Mouse (Mus musculus) ES-E14 (cell line): ENCODE data around the gene Bex6. TPM values are rescaled to one million over a fixed set of nuclear protein-coding genes. Genes with fewer than 3 reads are reported as not detected.

Experiments used
- DNase-seq: peaks from one replicate; pipeline ENCODE4 v3.0.0-alpha.2; 2013; ENCODE audit warnings: low read depth, low spot score
- H3K27ac ChIP-seq: 2 replicates; pipeline ENCODE4 v1.5.1; 2012; ENCODE audit warnings: low read depth, mild to moderate bottlenecking, low read length, moderate library complexity, mixed read lengths; ENCODE audit not compliant: poor library complexity, insufficient read depth, severe bottlenecking
- H3K36me3 ChIP-seq: 2 replicates; pipeline ENCODE4 v1.6.1; 2012; ENCODE audit warnings: mild to moderate bottlenecking, low read length, moderate library complexity, mixed read lengths; ENCODE audit not compliant: control insufficient read depth, poor library complexity, insufficient read depth, severe bottlenecking
- H3K4me1 ChIP-seq, 2 experiments: fragments of 150-350 bp in 1 of 2; sonication (generic) in 1 of 2; 2 replicates each; pipeline ENCODE4 v1.6.1; 2012; ENCODE audit warnings: low read length in 2 of 2, mild to moderate bottlenecking in 1 of 2, mixed read lengths in 1 of 2; ENCODE audit not compliant: control insufficient read depth in 2 of 2, insufficient read depth in 2 of 2, poor library complexity in 1 of 2
- H3K4me3 ChIP-seq, 2 experiments: fragments of 150-350 bp in 1 of 2; sonication (generic) in 1 of 2; 2 replicates each; pipeline ENCODE4 v1.5.1; 2012; ENCODE audit warnings: low read length in 2 of 2, low read depth in 1 of 2, mild to moderate bottlenecking in 1 of 2, mixed read lengths in 1 of 2; ENCODE audit not compliant: insufficient read depth in 1 of 2, poor library complexity in 1 of 2, severe bottlenecking in 1 of 2
- H3K9ac ChIP-seq: 2 replicates; pipeline ENCODE4 v1.6.1; 2012; ENCODE audit warnings: low read depth, mild to moderate bottlenecking, low read length, mixed read lengths; ENCODE audit not compliant: poor library complexity, insufficient read depth, severe bottlenecking
- H3K9me3 ChIP-seq: fragments of 150-350 bp; sonication (generic); 2 replicates; pipeline ENCODE4 v1.6.1; 2012; ENCODE audit warnings: low read depth, mild to moderate bottlenecking, low read length; ENCODE audit not compliant: control insufficient read depth, insufficient read depth
- CHD2 ChIP-seq: IDR thresholded peaks from 2 replicates; pipeline ENCODE4 v1.6.1; 2014; ENCODE audit warnings: mild to moderate bottlenecking, low read depth, low read length, inconsistent platforms
- HCFC1 ChIP-seq: IDR thresholded peaks from 2 replicates; pipeline ENCODE4 v1.6.1; 2012; ENCODE audit warnings: low read length, inconsistent platforms, borderline replicate concordance; ENCODE audit not compliant: insufficient read depth
- MAFK ChIP-seq: IDR thresholded peaks from 2 replicates; pipeline ENCODE4 v1.6.1; 2014; ENCODE audit warnings: mild to moderate bottlenecking, low read depth, low read length, inconsistent platforms; ENCODE audit not compliant: insufficient read depth
- ZC3H11A ChIP-seq: IDR thresholded peaks from 2 replicates; pipeline ENCODE4 v1.6.1; 2012; ENCODE audit warnings: low read depth, mild to moderate bottlenecking, inconsistent platforms, low read length, borderline replicate concordance
- ZNF384 ChIP-seq: IDR thresholded peaks from 2 replicates; pipeline ENCODE4 v1.6.1; 2012; ENCODE audit warnings: low read depth, low read length, inconsistent platforms
- in situ Hi-C, 2 experiments: fragments of 600-800 bp; cut with MboI; formaldehyde crosslinking; loops; one replicate each; pipeline ENCODE4 v1.15.1; 2025; ENCODE audit warnings: low sequenced_read_pairs in 2 of 2, inconsistent platforms in 1 of 2; ENCODE audit not compliant: unreplicated experiment in 2 of 2
- total RNA-seq: library from RNA; depleted of rRNA; stranded (reverse); fragments of 300-350 nt; gene quantifications from 2 replicates; pipeline ENCODE4 v1.2.3, GENCODE M21; 2012

The Bex6 gene
- total RNA-seq, 1 experiment, result 1.4 TPM

GRCm38 (mm10) chr16:32167819-32168545 is 11.6 kb upstream of the Bex6 start:
- Histone ChIP-seq H3K27ac (no peak overlapping the region), H3K9me3 (no peaks in the 10 kb centered on the region), H3K4me3 (no peak overlapping the region), H3K9ac (no peak overlapping the region), H3K36me3 (no peaks in the 10 kb centered on the region), H3K4me1 (peaks cover 0 to 8% of the 10 kb centered on the region in 2 experiments; a peak in 2 of 4 replicates)
- in situ Hi-C loops, result no loop called here
- no peak for TF ChIP-seq CHD2
- no peak for DNase-seq

DNA sequence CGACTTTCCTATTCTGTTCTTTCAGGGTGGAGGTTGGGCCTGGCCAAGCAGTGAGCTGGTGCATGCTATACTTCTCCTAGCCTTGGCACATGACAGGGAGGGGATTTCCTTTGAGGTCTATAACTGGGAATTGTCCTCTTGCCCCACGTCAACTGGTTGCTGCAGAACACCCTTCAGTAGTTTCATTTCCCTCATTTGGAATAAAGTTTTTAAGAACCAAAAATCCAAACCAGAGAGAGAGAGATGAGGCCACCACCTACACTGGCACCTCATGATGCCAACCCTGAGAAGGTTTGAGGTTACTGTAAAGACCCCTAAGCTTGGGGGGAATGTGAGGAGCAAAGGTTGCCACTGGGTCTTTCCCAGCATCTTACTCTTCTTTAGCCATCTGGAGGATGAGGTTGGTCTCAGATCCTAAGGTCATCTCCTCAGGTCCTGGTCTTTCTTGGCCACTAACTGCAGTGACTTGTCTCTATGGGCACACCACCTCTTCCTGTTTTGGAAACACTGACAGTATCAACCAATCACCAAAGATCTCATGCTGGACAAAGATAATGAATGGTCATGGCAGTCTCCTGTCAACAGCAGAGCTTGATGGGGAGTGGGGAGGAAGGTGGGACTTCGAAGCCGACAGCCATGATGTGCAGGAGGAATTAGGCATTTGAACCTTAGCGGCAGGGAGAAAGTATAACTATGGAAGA is 8.4 kb upstream of the Bex6 start:
- no peak for DNase-seq
- in situ Hi-C loops, result no loop called here
- no peak overlapping the region for H3K27ac ChIP-seq
- peaks cover 0 to 7% of the 10 kb centered on the region in 2 experiments; a peak in 1 of 4 replicates for H3K4me1 ChIP-seq
- H3K9ac ChIP-seq, result no peak overlapping the region
- H3K9me3 ChIP-seq, result no peaks in the 10 kb centered on the region
- TF ChIP-seq ZC3H11A, result no peak
- TF ChIP-seq HCFC1, result no peak
- no peak for TF ChIP-seq CHD2
- no peak for TF ChIP-seq ZNF384
- no peak for TF ChIP-seq MAFK
- H3K36me3 ChIP-seq, result no peaks in the 10 kb centered on the region
- no peak overlapping the region for H3K4me3 ChIP-seq

DNA sequence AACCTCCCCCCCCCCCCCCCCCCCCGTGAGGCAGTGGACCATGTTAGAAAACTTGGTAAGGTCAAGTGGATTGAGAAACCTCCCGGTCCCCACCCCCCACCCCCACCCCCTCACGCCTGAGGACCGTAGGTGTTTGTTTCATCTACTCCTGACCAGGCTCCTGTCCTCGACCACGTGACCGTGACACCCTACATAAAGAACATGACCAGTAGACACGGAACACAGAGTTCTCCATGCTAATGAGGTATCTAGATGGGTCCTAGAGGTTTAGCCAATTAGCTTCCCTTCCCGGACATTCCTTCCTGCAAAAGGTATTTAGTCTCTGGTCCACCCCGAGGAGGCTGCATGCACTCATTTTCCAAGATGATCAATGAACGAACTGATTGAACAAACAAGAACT is 6.2 kb upstream of the Bex6 start:
- DNase-seq, result no peak
- no peak overlapping the region for H3K9ac ChIP-seq
- no peak overlapping the region for H3K4me3 ChIP-seq
- no peaks in the 10 kb centered on the region for H3K36me3 ChIP-seq
- no peaks in the 10 kb centered on the region for H3K9me3 ChIP-seq
- in situ Hi-C loops, result no loop called here
- TF ChIP-seq ZNF384 (no peak), CHD2 (no peak), ZC3H11A (no peak), HCFC1 (no peak), MAFK (no peak)
- H3K4me1 ChIP-seq, result peaks cover 2 to 11% of the 10 kb centered on the region in 2 experiments; a peak in 1 of 4 replicates
- H3K27ac ChIP-seq, result no peak overlapping the region

DNA sequence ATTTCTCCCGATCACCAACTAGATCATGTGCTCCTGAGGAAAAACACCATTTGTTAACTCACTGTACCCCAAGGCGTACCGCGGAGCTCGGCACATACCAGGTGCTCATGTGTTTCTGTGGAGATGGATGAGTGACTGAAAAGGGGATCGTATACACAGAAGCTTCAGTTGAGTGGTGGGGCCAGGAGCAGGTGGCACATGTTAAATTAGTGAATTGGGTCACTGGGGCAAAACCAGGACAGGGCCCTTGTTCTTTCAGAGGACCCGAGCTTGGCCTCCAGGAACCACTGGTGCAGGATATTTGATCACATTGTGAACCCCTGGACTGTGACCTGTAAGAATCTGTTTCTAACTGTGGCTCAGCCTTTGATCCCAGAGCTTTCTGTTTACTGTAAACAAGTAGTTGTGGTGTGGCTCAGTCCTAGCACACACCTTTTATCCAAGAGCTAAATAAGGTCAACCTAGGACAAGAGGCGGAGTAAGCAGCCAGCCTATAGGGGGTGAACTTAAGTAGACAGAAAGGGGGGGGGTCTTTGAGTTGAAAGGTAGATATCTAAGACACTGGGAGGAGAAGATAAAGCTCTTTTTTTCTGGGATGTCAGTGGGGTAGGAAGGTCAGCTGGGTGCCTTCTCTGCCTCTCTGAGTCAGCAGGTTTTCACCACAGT is 5.2 kb upstream of the Bex6 start:
- H3K9ac ChIP-seq, result no peak overlapping the region
- DNase-seq, result no peak

More for the DNA sequence above, 5.2 kb upstream of the Bex6 start:
- no peak for TF ChIP-seq MAFK
- TF ChIP-seq ZNF384, result no peak
- TF ChIP-seq ZC3H11A, result no peak
- no peak for TF ChIP-seq CHD2
- no peak for TF ChIP-seq HCFC1
- Histone ChIP-seq H3K27ac (no peak overlapping the region), H3K4me1 (peaks cover 2 to 11% of the 10 kb centered on the region in 2 experiments; a peak in 1 of 4 replicates), H3K9me3 (no peaks in the 10 kb centered on the region), H3K4me3 (no peak overlapping the region), H3K36me3 (no peaks in the 10 kb centered on the region)
- in situ Hi-C loops, result no loop called here
